8 mouse cellular contexts compared by ENCODE assay signal in genomic region chr10:111108658-111109633, GRCm38 (mm10). TPM values are rescaled to one million over a fixed set of nuclear protein-coding genes. Genes with fewer than 3 reads are reported as not detected.
DNase-seq lines count a peak whose midpoint lies in the region; ATAC-seq and TF ChIP-seq lines count a peak whose summit lies in the region.

No protein-coding gene starts in this region.

- TF ChIP-seq CTCF in cerebellum, adult 2 months (IDR thresholded peaks at IDR 0.05; ENCODE audit: borderline replicate concordance, insufficient read depth, low read depth, low read length), result peak; percentile 68; the same call in 1 of the 2 replicates
- TF ChIP-seq CTCF in forebrain, postnatal 0 days (IDR thresholded peaks at IDR 0.05; ENCODE audit: low read depth), result peak; percentile 78
- peak; percentile 83 for TF ChIP-seq CTCF in hindbrain, postnatal 0 days (IDR thresholded peaks at IDR 0.05; ENCODE audit: low read depth)

- peak overlapping the region; percentile 49 for H3K4me2 ChIP-seq in forebrain, postnatal 0 days (ENCODE audit: low read depth)
- peak overlapping the region; percentile 49 for H3K4me2 ChIP-seq in hindbrain, postnatal 0 days (ENCODE audit: low read depth, low read length)

- ATAC-seq in forebrain, postnatal 0 days, result peak; percentile 84
- peak; percentile 66 for ATAC-seq in hindbrain, postnatal 0 days

- 46% methylated on average over 24 of the region's 24 CpGs for whole genome bisulfite sequencing in heart, embryonic 10.5 days
- 38% methylated on average over 24 of the region's 24 CpGs for WGBS in cerebellum, adult 2 months
- WGBS in forebrain, postnatal 0 days, result 44% methylated on average over 24 of the region's 24 CpGs
- 41% methylated on average over 24 of the region's 24 CpGs for WGBS in hindbrain, postnatal 0 days

- H3K9ac ChIP-seq in forebrain, postnatal 0 days, result peak overlapping the region; percentile 51
- no peak overlapping the region for H3K9ac ChIP-seq in hindbrain, postnatal 0 days (replicated peaks; ENCODE audit: low read length)

- no peak overlapping the region; the same call in 1 of the 2 replicates for H3K4me3 ChIP-seq in heart, embryonic 10.5 days
- H3K4me3 ChIP-seq in cerebellum, adult 2 months (replicated peaks; ENCODE audit: insufficient read depth, low read depth, low read length), result peak overlapping the region; percentile 53
- H3K4me3 ChIP-seq in forebrain, postnatal 0 days (ENCODE audit: low read depth, low read length), result peak overlapping the region; percentile 34
- peak overlapping the region; percentile 35 for H3K4me3 ChIP-seq in hindbrain, postnatal 0 days (ENCODE audit: low read length)
- H3K4me3 ChIP-seq in megakaryocyte, embryonic 14.5 days (replicated peaks), result peak overlapping the region; percentile 83

- H3K9me3 ChIP-seq in heart, embryonic 10.5 days, result no peaks in the 10 kb centered on the region
- no peaks in the 10 kb centered on the region for H3K9me3 ChIP-seq in forebrain, postnatal 0 days (ENCODE audit: low read length)
- H3K9me3 ChIP-seq in hindbrain, postnatal 0 days (ENCODE audit: low read length), result no peaks in the 10 kb centered on the region
- H3K9me3 ChIP-seq in megakaryocyte, embryonic 14.5 days, result 0 out of 2 replicates have a peak, but pooled peaks cover 3% of the 10 kb centered on the region

- intact Hi-C loops in left cerebral cortex, postnatal 14 days (cut with DNase I), result loop anchor here (5.0 kb wide), 1 partner anchor 58 kb away; no protein-coding TSS in a partner anchor

- H3K36me3 ChIP-seq in heart, embryonic 10.5 days, result no peaks in the 10 kb centered on the region
- H3K36me3 ChIP-seq in forebrain, postnatal 0 days (ENCODE audit: insufficient read depth), result no peaks in the 10 kb centered on the region
- H3K36me3 ChIP-seq in hindbrain, postnatal 0 days (ENCODE audit: insufficient read depth, low read length), result no peaks in the 10 kb centered on the region
- no peaks in the 10 kb centered on the region for H3K36me3 ChIP-seq in megakaryocyte, embryonic 14.5 days (replicated peaks; ENCODE audit: low read length)

- H3K27ac ChIP-seq in heart, embryonic 10.5 days, result no peak overlapping the region; the same call in 1 of the 2 replicates
- H3K27ac ChIP-seq in cerebellum, adult 2 months (ENCODE audit: insufficient read depth, low read length), result no peak overlapping the region
- H3K27ac ChIP-seq in forebrain, postnatal 0 days (ENCODE audit: low read depth, low read length), result no peak overlapping the region
- H3K27ac ChIP-seq in hindbrain, postnatal 0 days, result no peak overlapping the region; the same call in 1 of the 2 replicates

- peak; percentile 20 to 41 for DNase-seq in heart, adult 9 months (ENCODE audit: low spot score in 2 of 2)
- no peak for DNase-seq in heart, embryonic 10.5 days (ENCODE audit: low spot score)
- peak; percentile 58 to 71 for DNase-seq in cerebellum, adult 2 months
- peak; percentile 88 for DNase-seq in forebrain, postnatal 0 days
- DNase-seq in hindbrain, postnatal 0 days (ENCODE audit: low spot score), result peak; percentile 90
- peak; percentile 62 to 76 for DNase-seq in left cerebral cortex, postnatal 14 days (ENCODE audit: low spot score in 2 of 2)
- peak; percentile 73 to 77 for DNase-seq in right cerebral cortex, postnatal 10 days (ENCODE audit: low spot score in 2 of 2)

- peaks cover 5% of the 10 kb centered on the region; the same call in 1 of the 2 replicates for H3K4me1 ChIP-seq in heart, embryonic 10.5 days
- H3K4me1 ChIP-seq in cerebellum, adult 2 months (ENCODE audit: control insufficient read depth, insufficient read depth, low read length), result no peaks in the 10 kb centered on the region
- H3K4me1 ChIP-seq in forebrain, postnatal 0 days (ENCODE audit: insufficient read depth), result no peaks in the 10 kb centered on the region
- H3K4me1 ChIP-seq in hindbrain, postnatal 0 days (ENCODE audit: insufficient read depth, low read length), result no peaks in the 10 kb centered on the region
- peaks cover 37% of the 10 kb centered on the region for H3K4me1 ChIP-seq in megakaryocyte, embryonic 14.5 days

- no peak for TF ChIP-seq POLR2A in cerebellum, adult 2 months (IDR thresholded peaks at IDR 0.05; ENCODE audit: borderline replicate concordance, insufficient read depth, low read length)

- no peaks in the 10 kb centered on the region for H3K27me3 ChIP-seq in heart, embryonic 10.5 days (ENCODE audit: insufficient read depth, poor library complexity, severe bottlenecking)
- H3K27me3 ChIP-seq in cerebellum, adult 2 months (ENCODE audit: control insufficient read depth, insufficient read depth, low read length), result no peaks in the 10 kb centered on the region
- H3K27me3 ChIP-seq in forebrain, postnatal 0 days (ENCODE audit: insufficient read depth, low read length), result no peaks in the 10 kb centered on the region
- no peaks in the 10 kb centered on the region for H3K27me3 ChIP-seq in hindbrain, postnatal 0 days (ENCODE audit: insufficient read depth, low read length)
- H3K27me3 ChIP-seq in megakaryocyte, embryonic 14.5 days (replicated peaks), result no peaks in the 10 kb centered on the region

RNA-seq across cellular contexts. Expression of gene Osbpl8, which starts 55.6 kb away (rescaled TPM):
- 11.5 and 18.2 TPM in 2 replicates for polyA plus RNA-seq in heart, embryonic 10.5 days (2016; fragmentation: Nextera tagmentation; extraction: Ambion mirVana)
- 18.4 and 19.4 TPM in 2 replicates for polyA plus RNA-seq in cerebellum, adult 2 months (2012; rRNA removed)
- total RNA-seq in forebrain, postnatal 0 days (2014; rRNA removed), result 81.1 and 89.5 TPM in 2 replicates
- polyA plus RNA-seq in forebrain, postnatal 0 days (2015; fragmentation: Nextera tagmentation; extraction: Ambion mirVana), result 11.7 and 16.6 TPM in 2 replicates
- total RNA-seq in hindbrain, postnatal 0 days (2014; rRNA removed), result 36.3 and 39.8 TPM in 2 replicates
- polyA plus RNA-seq in hindbrain, postnatal 0 days (2015; fragmentation: Nextera tagmentation; extraction: Ambion mirVana), result 15.4 and 15.8 TPM in 2 replicates
- 10 to 100 TPM; 75.1 to 77.7 TPM for total RNA-seq in left cerebral cortex, postnatal 14 days (2021)
- polyA plus RNA-seq in megakaryocyte, embryonic 14.5 days (2012; ENCODE audit: insufficient read depth, low replicate concordance), result 1.1 and 1.3 TPM in 2 replicates
